Mouse (Mus musculus) right cerebral cortex, postnatal 4 days (tissue): ENCODE data around the gene Zbtb34.

ENCODE experiments used
- DNase-seq: peaks from one replicate; pipeline ENCODE4 v3.0.0-alpha.2; 2022

Gene Zbtb34

GRCm38 (mm10) chr2:33444862-33445261 lies 13.7 kb upstream of the Zbtb34 start:
- DNase-seq: no peak

GRCm38 (mm10) chr2:33444358-33444757 lies 13.2 kb upstream of the Zbtb34 start:
- peak; percentile 70 for DNase-seq

GRCm38 (mm10) chr2:33442701-33443100 lies 11.6 kb upstream of the Zbtb34 start:
- no peak for DNase-seq

DNA sequence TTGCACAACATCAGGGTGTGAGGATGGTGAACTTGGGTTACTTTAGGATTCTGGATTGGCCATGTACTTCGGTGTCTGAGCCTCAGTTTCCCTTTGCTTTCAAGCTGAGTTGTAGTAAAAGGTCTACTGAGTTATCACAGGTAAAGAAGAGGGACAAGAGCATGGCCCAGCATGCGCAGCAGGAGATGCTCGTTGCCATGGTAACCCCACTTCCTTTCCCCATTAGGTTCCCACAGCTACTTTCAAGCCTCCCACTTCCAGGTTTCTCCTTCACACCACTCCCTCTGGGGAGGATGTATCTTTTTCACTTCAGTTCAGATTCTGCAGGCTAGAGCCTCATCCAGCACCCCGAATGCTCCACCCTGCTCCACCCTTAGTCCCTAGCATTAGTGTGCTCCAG lies 9.8 kb upstream of the Zbtb34 start:
- DNase-seq: no peak

DNA sequence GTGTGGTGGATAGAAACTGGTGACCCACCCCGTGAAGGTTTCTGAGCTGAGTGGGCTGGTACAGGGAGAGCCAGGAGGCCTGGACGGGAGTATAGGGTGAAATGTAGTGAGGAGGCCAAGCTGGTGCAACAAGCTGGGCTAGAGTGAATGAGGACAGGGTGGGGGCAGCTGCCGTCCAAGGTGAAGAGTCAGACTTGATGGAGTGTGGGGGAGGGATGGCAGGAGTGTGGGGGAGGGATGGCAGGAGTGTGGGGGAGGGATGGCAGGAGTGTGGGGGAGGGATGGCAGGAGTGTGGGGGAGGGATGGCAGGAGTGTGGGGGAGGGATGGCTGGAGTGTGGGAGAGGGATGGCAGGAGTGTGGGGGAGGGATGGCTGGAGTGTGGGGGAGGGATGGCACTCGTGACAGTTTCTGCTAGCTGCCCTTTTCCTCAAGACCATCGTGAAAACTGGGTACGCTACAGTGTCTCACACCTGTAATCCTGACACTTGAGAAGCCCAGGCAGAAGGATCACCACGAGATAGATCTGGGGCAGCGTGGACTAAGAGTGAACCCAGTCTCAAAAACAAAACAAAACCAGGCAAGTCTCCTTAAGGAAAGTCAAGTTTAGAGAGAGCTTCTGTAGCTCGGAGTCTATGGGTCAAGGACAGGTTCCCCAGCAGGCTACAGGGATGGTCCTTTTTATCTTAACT lies 9.0 kb upstream of the Zbtb34 start:
- DNase-seq: no peak

DNA sequence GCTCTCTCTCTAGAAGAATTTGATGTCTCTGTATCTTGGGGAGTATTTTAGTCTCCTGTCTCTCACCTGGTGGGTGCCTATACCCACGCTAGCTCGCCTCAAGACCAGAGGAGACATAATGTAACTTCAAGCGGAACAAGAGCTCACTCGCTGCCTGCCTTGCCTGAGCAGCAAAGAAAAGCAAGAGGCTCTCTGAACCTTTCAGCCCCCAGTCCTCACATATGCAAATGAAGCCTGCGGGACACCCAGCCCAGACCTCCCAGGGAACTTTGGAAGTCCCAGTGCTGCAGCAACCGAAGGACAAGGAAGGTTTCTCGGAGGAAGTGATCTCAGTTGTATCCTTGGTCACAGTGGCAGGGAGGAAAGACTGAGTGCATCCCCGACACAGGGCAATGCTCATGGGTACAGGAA lies 8.4 kb upstream of the Zbtb34 start:
- no peak for DNase-seq

GRCm38 (mm10) chr2:33438377-33438776 lies 7.3 kb upstream of the Zbtb34 start:
- no peak for DNase-seq

DNA sequence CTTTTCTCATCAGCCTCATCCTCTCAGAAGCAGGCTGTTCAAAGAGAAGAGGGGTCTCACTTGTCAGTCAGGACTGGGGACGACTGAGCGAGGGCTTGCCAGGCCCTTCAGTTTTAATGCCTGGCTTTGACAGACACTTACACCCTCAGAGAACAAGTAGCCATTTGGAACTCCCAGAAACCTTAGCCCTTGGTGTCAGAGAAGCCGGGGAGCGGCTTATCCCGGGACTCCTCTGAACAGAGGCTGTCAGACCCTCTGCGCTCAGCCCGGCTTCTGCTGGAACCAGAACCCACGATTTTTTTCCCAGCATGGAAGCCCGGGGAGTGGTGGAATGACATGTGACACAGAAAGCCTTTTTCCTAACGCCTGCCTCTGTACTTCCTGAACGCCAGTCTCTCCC lies 6.1 kb upstream of the Zbtb34 start:
- DNase-seq: no peak

- DNase-seq: no peak
Measured at GRCm38 (mm10) chr2:33436035-33436580, 5.0 kb upstream of the Zbtb34 start.

- no peak for DNase-seq
Measured at GRCm38 (mm10) chr2:33435036-33435650, 4.0 kb upstream of the Zbtb34 start.

DNA sequence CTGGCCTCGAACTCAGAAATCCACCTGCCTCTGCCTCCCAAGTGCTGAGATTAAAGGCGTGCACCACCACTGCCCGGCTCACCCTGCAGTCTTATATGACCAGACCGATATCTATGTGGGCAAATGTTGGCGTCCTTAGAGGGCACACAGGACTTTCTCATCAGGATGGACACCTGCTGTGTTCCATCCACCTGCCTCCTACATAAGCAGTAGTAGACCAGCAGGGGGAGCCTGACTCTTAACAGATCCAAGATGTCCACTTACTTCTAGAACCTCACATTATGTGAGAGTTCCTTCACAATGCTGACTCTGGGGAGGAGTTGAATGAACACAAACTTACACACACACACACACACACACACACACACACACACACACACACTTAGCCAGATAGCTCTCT lies 1.8 kb upstream of the Zbtb34 start:
- peak; percentile 55 for DNase-seq

DNA sequence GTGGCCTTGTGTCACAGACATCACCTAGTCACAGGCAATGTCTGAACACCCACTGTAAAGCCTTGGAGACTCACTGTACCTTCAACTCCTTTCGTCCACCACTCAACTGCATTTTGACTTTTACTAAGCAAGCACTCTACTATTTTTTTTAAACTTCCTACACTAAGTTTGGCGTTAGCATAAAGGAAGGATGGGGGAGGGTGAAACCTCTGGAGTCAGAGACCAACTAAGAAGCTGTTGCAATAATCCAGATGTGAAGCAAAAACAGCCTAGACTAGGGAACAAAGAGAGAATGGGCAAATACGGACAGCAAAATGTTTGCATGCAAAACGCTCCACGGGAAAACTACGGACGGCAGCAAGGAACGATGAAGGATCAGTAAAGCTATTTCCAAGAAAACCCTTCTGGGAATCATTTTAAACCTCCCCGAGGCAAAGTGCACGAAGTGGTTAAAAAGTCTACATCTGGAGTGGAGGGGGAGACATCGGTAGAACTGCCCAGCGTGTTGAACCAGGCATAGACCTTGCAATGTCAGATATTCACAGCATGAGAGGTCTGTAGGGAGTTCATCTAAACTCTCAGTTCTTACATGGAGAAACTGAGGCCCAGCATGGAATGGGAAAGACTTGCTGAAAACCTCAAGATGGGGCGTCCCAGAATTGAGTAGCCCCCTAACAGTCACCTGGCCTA lies 898 bp downstream of the Zbtb34 start:
- no peak for DNase-seq

- no peak for DNase-seq
Measured at GRCm38 (mm10) chr2:33429339-33429738, 1.8 kb downstream of the Zbtb34 start.

DNA sequence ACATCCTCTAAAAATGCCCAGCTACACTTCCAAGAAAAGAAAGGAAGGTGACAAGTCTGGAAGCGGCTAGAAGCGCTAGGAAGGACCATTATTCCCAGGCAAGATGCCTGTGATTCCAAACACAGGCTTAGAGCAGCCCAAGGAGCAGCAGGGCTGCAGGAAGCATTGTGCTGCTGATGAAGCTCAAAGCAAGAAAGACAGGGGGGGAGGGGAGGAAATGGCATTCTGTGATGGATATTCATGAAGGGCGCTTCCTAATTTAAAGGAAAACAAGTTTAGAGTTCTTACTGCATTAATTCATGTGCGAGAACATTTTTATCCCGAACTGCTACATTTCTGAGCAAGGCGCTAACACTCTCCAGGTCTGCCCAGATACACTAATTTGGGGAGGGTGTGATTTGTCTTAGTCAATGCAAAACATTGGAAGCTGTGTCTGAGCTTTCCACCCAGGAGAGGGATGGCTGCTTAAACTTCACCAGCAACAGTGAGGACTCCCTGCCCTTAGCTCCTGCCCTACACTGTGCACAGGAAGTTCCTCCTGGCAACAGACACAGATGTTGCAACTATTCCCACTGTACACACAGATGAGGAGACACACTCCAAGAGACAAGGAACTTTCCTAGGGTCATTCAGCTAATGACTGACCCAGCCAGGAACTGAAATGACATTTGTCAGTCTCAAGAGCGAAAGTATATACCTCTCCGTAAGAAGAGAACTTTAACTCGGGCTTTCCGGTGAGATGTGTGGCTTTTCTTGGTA lies 4.3 kb downstream of the Zbtb34 start:
- DNase-seq: no peak

DNA sequence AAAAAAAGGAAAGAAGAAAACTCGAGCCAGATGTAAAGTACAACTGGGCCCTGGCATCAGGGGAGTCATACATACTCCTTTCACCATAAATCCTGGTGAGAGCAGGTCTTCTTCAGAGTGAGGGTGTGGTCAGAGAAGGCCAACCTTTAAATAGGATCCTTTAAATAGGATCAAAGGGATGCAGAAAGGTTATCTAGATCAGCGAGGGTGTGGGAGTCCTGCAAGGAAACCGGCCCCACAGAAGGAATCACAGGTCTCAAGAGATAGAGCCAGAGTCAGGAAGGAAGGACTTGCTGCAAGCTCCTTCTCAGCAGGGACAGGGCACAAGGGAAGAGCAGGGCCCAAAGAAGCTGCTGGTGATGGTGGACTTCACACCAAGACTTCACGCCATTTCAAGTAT lies 13.7 kb downstream of the Zbtb34 start:
- DNase-seq: no peak

DNA sequence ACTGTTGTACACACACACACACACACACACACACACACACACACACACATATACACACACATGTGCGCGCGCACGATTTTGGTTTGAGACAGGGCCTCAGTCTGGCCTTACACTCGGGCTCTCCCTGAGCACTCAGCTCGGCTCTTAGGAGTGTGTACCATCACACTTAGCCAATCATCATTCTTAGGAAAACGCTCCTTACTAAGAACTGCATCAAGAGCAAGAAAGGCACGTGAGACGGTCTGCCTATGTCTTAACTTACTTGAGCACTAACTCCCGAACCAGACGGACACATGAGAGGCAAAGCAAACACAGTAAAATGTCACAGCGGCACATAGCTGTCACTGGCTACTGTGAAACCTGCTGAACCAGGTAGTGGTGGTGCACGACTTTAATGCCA lies 17.1 kb downstream of the Zbtb34 start:
- no peak for DNase-seq

- DNase-seq: no peak
Measured at GRCm38 (mm10) chr2:33412111-33412510, 19.0 kb downstream of the Zbtb34 start.

DNA sequence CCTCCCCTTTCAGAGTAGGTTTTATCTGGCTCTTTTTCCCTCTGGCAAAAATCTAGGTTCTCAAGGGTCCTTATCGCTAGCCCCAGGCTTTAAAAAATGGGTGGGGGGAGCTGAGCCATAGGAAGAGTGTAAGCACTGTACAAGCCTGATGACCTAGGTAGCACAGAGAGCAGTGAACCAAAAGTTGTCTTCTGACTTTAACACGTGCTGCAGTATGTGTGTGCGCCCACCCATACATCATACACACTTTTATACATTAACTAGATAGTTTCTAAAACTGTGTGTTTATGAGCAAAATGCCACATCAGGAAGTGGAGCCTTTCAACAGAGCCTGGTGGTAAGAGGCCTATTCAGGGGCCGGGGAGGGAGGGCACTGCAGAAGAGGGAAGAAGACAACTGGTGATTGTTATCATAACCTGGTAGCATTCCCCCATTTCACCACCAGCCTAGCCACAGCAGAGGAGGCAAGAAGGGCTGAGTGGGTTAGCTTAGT lies 27.6 kb downstream of the Zbtb34 start:
- DNase-seq: no peak

- DNase-seq: no peak
Measured at GRCm38 (mm10) chr2:33402638-33403037, 28.5 kb downstream of the Zbtb34 start.

GRCm38 (mm10) chr2:33402236-33402635 lies 28.9 kb downstream of the Zbtb34 start:
- peak; percentile 80 for DNase-seq

DNA sequence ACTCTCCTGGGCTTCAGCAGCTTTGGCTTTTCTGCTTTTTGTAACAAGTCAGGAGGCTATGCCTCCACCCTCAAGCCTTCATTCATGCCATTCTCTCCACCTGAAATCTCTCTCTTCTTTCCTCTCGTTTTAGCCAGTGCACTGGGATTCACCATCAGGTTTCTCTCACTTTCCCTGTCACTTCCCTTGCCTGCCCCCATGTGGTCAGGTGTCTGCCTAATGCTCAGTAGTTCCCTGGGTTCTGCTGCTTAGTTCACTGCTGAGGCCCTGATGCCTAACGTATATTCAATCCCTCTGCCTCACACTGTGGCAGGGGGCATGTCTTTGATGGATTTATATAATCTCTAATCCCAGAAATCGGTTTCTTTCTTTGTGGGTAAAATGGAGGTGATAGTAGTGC lies 29.9 kb downstream of the Zbtb34 start:
- no peak for DNase-seq

DNA sequence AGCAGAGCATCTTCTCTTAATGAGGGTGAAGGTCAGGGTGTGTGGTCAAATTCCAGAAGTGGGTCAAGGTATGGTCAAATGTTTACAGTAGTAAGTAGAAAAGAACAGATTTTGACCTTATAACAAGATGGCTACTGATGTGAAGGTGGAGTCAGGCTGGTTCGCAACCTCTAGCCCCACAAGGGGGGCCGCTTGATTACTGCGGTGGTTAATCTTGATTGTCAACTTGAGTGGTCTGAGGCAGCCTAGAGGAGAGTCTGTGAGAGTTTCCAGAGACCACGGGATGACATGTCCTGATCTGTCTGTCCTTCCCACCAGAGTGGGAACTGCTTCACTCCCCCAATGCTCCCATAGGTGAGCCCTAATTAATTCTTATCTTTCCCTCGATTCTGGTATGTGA lies 30.6 kb downstream of the Zbtb34 start:
- DNase-seq: no peak

GRCm38 (mm10) chr2:33399091-33399490 lies 32.0 kb downstream of the Zbtb34 start:
- DNase-seq: no peak
